Mouse (Mus musculus): ENCODE results near the gene Sos2. TPM values are rescaled to one million over a fixed set of nuclear protein-coding genes. Genes with fewer than 3 reads are reported as not detected.
"Not testable (repeated sequence)": the region's sequence is repeated elsewhere in the genome, so short reads cannot be mapped to it uniquely, and the experiment has no call there.

The Sos2 gene
- polyA plus RNA-seq, 1 experiment, result 6.0 TPM

GRCm38 (mm10) chr12:69644877-69645276 lies 36.8 kb downstream of the Sos2 start:
- H3K36me3 ChIP-seq (ENCODE audit: control insufficient read depth, insufficient read depth), result peaks cover 19% of the 10 kb centered on the region
- no peak overlapping the region for H3ac ChIP-seq (ENCODE audit: control insufficient read depth, insufficient read length)
- no peak overlapping the region for H3K4me3 ChIP-seq
- H3K27me3 ChIP-seq (ENCODE audit: control insufficient read depth, insufficient read depth, insufficient read length), result no peaks in the 10 kb centered on the region
- no peak overlapping the region for H3K4me2 ChIP-seq (ENCODE audit: low read depth)
- TF ChIP-seq CEBPB (IDR thresholded peaks at IDR 0.05; ENCODE audit: insufficient read depth, poor library complexity, severe bottlenecking) (no peak), MYOD1 (IDR thresholded peaks at IDR 0.05; ENCODE audit: control insufficient read depth in 1 of 3, insufficient read length in 2 of 3, low read depth in 2 of 3) (no peak), E2F4 (IDR thresholded peaks at IDR 0.05; ENCODE audit: insufficient read depth) (no peak), MYOG (IDR thresholded peaks at IDR 0.05; ENCODE audit: control insufficient read depth in 1 of 3, insufficient read depth in 1 of 3, insufficient read length in 2 of 3, low read depth in 2 of 3) (no peak), REST (IDR thresholded peaks at IDR 0.05; ENCODE audit: insufficient read depth, insufficient read length) (no peak), TCF12 (IDR thresholded peaks at IDR 0.05; ENCODE audit: insufficient read depth, poor library complexity, severe bottlenecking) (no peak), MAX (IDR thresholded peaks at IDR 0.05; ENCODE audit: low read depth) (no peak), POLR2A (IDR thresholded peaks at IDR 0.05; ENCODE audit: insufficient read length, low read depth) (no peak), USF1 (IDR thresholded peaks at IDR 0.05; ENCODE audit: low read depth) (no peak), SRF (IDR thresholded peaks at IDR 0.05; ENCODE audit: control insufficient read depth, insufficient read length, low read depth) (no peak), TCF3 (IDR thresholded peaks at IDR 0.05; ENCODE audit: insufficient read length, low read depth) (no peak), POLR2AphosphoS2 (IDR thresholded peaks at IDR 0.05; ENCODE audit: insufficient read length, low read depth) (no peak)
- no peaks in the 10 kb centered on the region for H3K79me2 ChIP-seq (ENCODE audit: control insufficient read depth, insufficient read depth)

- no peak overlapping the region for H3K4me3 ChIP-seq
- no peaks in the 10 kb centered on the region for H3K27me3 ChIP-seq (ENCODE audit: control insufficient read depth, insufficient read depth, insufficient read length)
- H3ac ChIP-seq (ENCODE audit: control insufficient read depth, insufficient read length), result no peak overlapping the region
- no peak for TF ChIP-seq MYOD1 (IDR thresholded peaks at IDR 0.05; ENCODE audit: control insufficient read depth in 1 of 3, insufficient read length in 2 of 3, low read depth in 2 of 3)
- TF ChIP-seq CEBPB (IDR thresholded peaks at IDR 0.05; ENCODE audit: insufficient read depth, poor library complexity, severe bottlenecking), result no peak
- TF ChIP-seq POLR2A (IDR thresholded peaks at IDR 0.05; ENCODE audit: insufficient read length, low read depth), result no peak
- TF ChIP-seq E2F4 (IDR thresholded peaks at IDR 0.05; ENCODE audit: insufficient read depth), result no peak
- no peak for TF ChIP-seq MYOG (IDR thresholded peaks at IDR 0.05; ENCODE audit: control insufficient read depth in 1 of 3, insufficient read depth in 1 of 3, insufficient read length in 2 of 3, low read depth in 2 of 3)
- TF ChIP-seq REST (IDR thresholded peaks at IDR 0.05; ENCODE audit: insufficient read depth, insufficient read length), result no peak
- no peak for TF ChIP-seq POLR2AphosphoS2 (IDR thresholded peaks at IDR 0.05; ENCODE audit: insufficient read length, low read depth)
- no peak for TF ChIP-seq TCF3 (IDR thresholded peaks at IDR 0.05; ENCODE audit: insufficient read length, low read depth)
- TF ChIP-seq MAX (IDR thresholded peaks at IDR 0.05; ENCODE audit: low read depth), result no peak
- TF ChIP-seq TCF12 (IDR thresholded peaks at IDR 0.05; ENCODE audit: insufficient read depth, poor library complexity, severe bottlenecking), result no peak
- TF ChIP-seq SRF (IDR thresholded peaks at IDR 0.05; ENCODE audit: control insufficient read depth, insufficient read length, low read depth), result no peak
- TF ChIP-seq USF1 (IDR thresholded peaks at IDR 0.05; ENCODE audit: low read depth), result no peak
- peaks cover 19% of the 10 kb centered on the region for H3K36me3 ChIP-seq (ENCODE audit: control insufficient read depth, insufficient read depth)
- no peaks in the 10 kb centered on the region for H3K79me2 ChIP-seq (ENCODE audit: control insufficient read depth, insufficient read depth)
- H3K4me2 ChIP-seq (ENCODE audit: low read depth), result no peak overlapping the region
Measured at GRCm38 (mm10) chr12:69642877-69643276, 38.8 kb downstream of the Sos2 start.

- Histone ChIP-seq H3K4me2 (ENCODE audit: low read depth) (no peak overlapping the region), H3K36me3 (ENCODE audit: control insufficient read depth, insufficient read depth) (peaks cover 13% of the 10 kb centered on the region), H3ac (ENCODE audit: control insufficient read depth, insufficient read length) (no peak overlapping the region), H3K27me3 (ENCODE audit: control insufficient read depth, insufficient read depth, insufficient read length) (no peaks in the 10 kb centered on the region), H3K79me2 (ENCODE audit: control insufficient read depth, insufficient read depth) (no peaks in the 10 kb centered on the region), H3K4me3 (no peak overlapping the region)
- no peak for TF ChIP-seq E2F4 (IDR thresholded peaks at IDR 0.05; ENCODE audit: insufficient read depth)
- no peak for TF ChIP-seq TCF3 (IDR thresholded peaks at IDR 0.05; ENCODE audit: insufficient read length, low read depth)
- TF ChIP-seq POLR2A (IDR thresholded peaks at IDR 0.05; ENCODE audit: insufficient read length, low read depth), result no peak
- TF ChIP-seq MAX (IDR thresholded peaks at IDR 0.05; ENCODE audit: low read depth), result no peak
- no peak for TF ChIP-seq MYOG (IDR thresholded peaks at IDR 0.05; ENCODE audit: control insufficient read depth in 1 of 3, insufficient read depth in 1 of 3, insufficient read length in 2 of 3, low read depth in 2 of 3)
- TF ChIP-seq REST (IDR thresholded peaks at IDR 0.05; ENCODE audit: insufficient read depth, insufficient read length), result no peak
- TF ChIP-seq TCF12 (IDR thresholded peaks at IDR 0.05; ENCODE audit: insufficient read depth, poor library complexity, severe bottlenecking), result no peak
- TF ChIP-seq CEBPB (IDR thresholded peaks at IDR 0.05; ENCODE audit: insufficient read depth, poor library complexity, severe bottlenecking), result no peak
- TF ChIP-seq MYOD1 (IDR thresholded peaks at IDR 0.05; ENCODE audit: control insufficient read depth in 1 of 3, insufficient read length in 2 of 3, low read depth in 2 of 3), result no peak
Measured at GRCm38 (mm10) chr12:69634761-69635160, 46.9 kb downstream of the Sos2 start.

- peaks cover 12% of the 10 kb centered on the region for H3K36me3 ChIP-seq (ENCODE audit: control insufficient read depth, insufficient read depth)
- H3ac ChIP-seq (ENCODE audit: control insufficient read depth, insufficient read length); H3K4me3 ChIP-seq; H3K4me2 ChIP-seq (ENCODE audit: low read depth); H3K27me3 ChIP-seq (ENCODE audit: control insufficient read depth, insufficient read depth, insufficient read length); H3K79me2 ChIP-seq (ENCODE audit: control insufficient read depth, insufficient read depth): not testable (repeated sequence)
Measured at GRCm38 (mm10) chr12:69618590-69618989, 63.1 kb downstream of the Sos2 start.

- Histone ChIP-seq H3ac (ENCODE audit: control insufficient read depth, insufficient read length) (no peak overlapping the region), H3K4me2 (ENCODE audit: low read depth) (no peak overlapping the region), H3K36me3 (ENCODE audit: control insufficient read depth, insufficient read depth) (peaks cover 20% of the 10 kb centered on the region), H3K4me3 (no peak overlapping the region), H3K79me2 (ENCODE audit: control insufficient read depth, insufficient read depth) (no peaks in the 10 kb centered on the region), H3K27me3 (ENCODE audit: control insufficient read depth, insufficient read depth, insufficient read length) (no peaks in the 10 kb centered on the region)
- TF ChIP-seq REST (IDR thresholded peaks at IDR 0.05; ENCODE audit: insufficient read depth, insufficient read length) (no peak), POLR2AphosphoS2 (IDR thresholded peaks at IDR 0.05; ENCODE audit: insufficient read length, low read depth) (no peak), USF1 (IDR thresholded peaks at IDR 0.05; ENCODE audit: low read depth) (no peak)
Measured at GRCm38 (mm10) chr12:69604367-69604766, 77.3 kb downstream of the Sos2 start.
